Mouse (Mus musculus) CH12.LX (cell line): Measurements from ENCODE around the gene Mapk9. TPM values are rescaled to one million over a fixed set of nuclear protein-coding genes. Genes with fewer than 3 reads are reported as not detected.
"Not testable (repeated sequence)": the region's sequence is repeated elsewhere in the genome, so short reads cannot be mapped to it uniquely, and the experiment has no call there.

Experiments used
- DNase-seq: peaks from one replicate; pipeline ENCODE4 v3.0.0-alpha.2; 2013; ENCODE audit errors: extremely low read depth
- H3K27ac ChIP-seq: 2 replicates; pipeline ENCODE4 v1.5.1; 2012; ENCODE audit warnings: low read depth, mild to moderate bottlenecking, control low read depth, moderate library complexity; ENCODE audit not compliant: insufficient read depth
- H3K27me3 ChIP-seq: replicated peaks from 2 replicates; pipeline ENCODE3; 2012; ENCODE audit warnings: inconsistent platforms
- H3K36me3 ChIP-seq, 2 experiments: replicated peaks in 1 of 2; 2 replicates each; pipeline versions ENCODE3 to v1.6.1; 2012; ENCODE audit warnings: inconsistent platforms in 1 of 2, low read length in 1 of 2, mild to moderate bottlenecking in 1 of 2, mixed read lengths in 1 of 2, moderate library complexity in 1 of 2; ENCODE audit not compliant: control insufficient read depth in 1 of 2, insufficient read depth in 1 of 2
- H3K4me1 ChIP-seq, 2 experiments: 2 replicates each; pipeline ENCODE4 v1.6.1; 2012; ENCODE audit warnings: inconsistent platforms in 1 of 2, moderate library complexity in 1 of 2; ENCODE audit not compliant: insufficient read depth in 2 of 2, control insufficient read depth in 1 of 2
- H3K4me2 ChIP-seq: 2 replicates; pipeline ENCODE4 v1.6.1; 2012; ENCODE audit warnings: low read depth, mild to moderate bottlenecking, control low read depth; ENCODE audit not compliant: poor library complexity, insufficient read depth, severe bottlenecking
- H3K4me3 ChIP-seq, 3 experiments: fragments of 150-350 bp in 1 of 3; sonication (generic) in 1 of 3; replicated peaks in 1 of 3; 2 replicates each; pipeline versions ENCODE3 to v1.5.1; 2011 to 2012; ENCODE audit warnings: low read depth in 2 of 3, low read length in 2 of 3, mild to moderate bottlenecking in 2 of 3, moderate library complexity in 2 of 3, control low read depth in 1 of 3, improper control_type of control experiment in 1 of 3, inconsistent platforms in 1 of 3, mixed read lengths in 1 of 3; ENCODE audit not compliant: poor library complexity in 1 of 3
- H3K79me2 ChIP-seq: replicated peaks from 2 replicates; pipeline ENCODE4 v1.6.1; 2012; ENCODE audit warnings: mild to moderate bottlenecking, moderate library complexity; ENCODE audit not compliant: control insufficient read depth, poor library complexity, insufficient read depth, severe bottlenecking; ENCODE audit errors: extremely low read depth
- H3K9ac ChIP-seq: 2 replicates; pipeline ENCODE4 v1.6.1; 2012; ENCODE audit warnings: low read depth, mild to moderate bottlenecking, control low read depth, moderate library complexity; ENCODE audit not compliant: insufficient read depth
- H3K9me3 ChIP-seq: replicated peaks from 2 replicates; pipeline ENCODE3; 2012; ENCODE audit warnings: low read length, inconsistent platforms, mixed read lengths
- CHD2 ChIP-seq: IDR thresholded peaks from 2 replicates; pipeline ENCODE4 v1.6.1; 2011; ENCODE audit warnings: low read length, improper control_type of control experiment
- CTCF ChIP-seq, 2 experiments: IDR thresholded peaks in 1 of 2; conservative IDR thresholded peaks in 1 of 2; 2 replicates each; pipeline ENCODE4 v1.5.1; 2011 to 2012; ENCODE audit warnings: low read depth in 2 of 2, low read length in 2 of 2, improper control_type of control experiment in 1 of 2, inconsistent platforms in 1 of 2, mild to moderate bottlenecking in 1 of 2, moderate library complexity in 1 of 2
- ELF1 ChIP-seq: IDR thresholded peaks from 2 replicates; pipeline ENCODE4 v1.6.1; 2014; ENCODE audit warnings: low read depth, mild to moderate bottlenecking, inconsistent platforms, low read length, improper control_type of control experiment
- EP300 ChIP-seq: IDR thresholded peaks from 2 replicates; pipeline ENCODE4 v1.6.1; 2011; ENCODE audit warnings: low read length, improper control_type of control experiment
- ETS1 ChIP-seq: conservative IDR thresholded peaks from 2 replicates; pipeline ENCODE4 v1.6.1; 2012; ENCODE audit warnings: low read depth, mild to moderate bottlenecking, inconsistent platforms, low read length, improper control_type of control experiment, moderate library complexity
- HCFC1 ChIP-seq: IDR thresholded peaks from 2 replicates; pipeline ENCODE4 v1.6.1; 2012; ENCODE audit warnings: low read depth, mild to moderate bottlenecking, inconsistent platforms, low read length, improper control_type of control experiment
- IRF4 ChIP-seq: IDR thresholded peaks from 2 replicates; pipeline ENCODE4 v1.6.1; 2014; ENCODE audit warnings: low read depth, mild to moderate bottlenecking, inconsistent platforms, low read length, improper control_type of control experiment
- JUN ChIP-seq: IDR thresholded peaks from 2 replicates; pipeline ENCODE4 v1.6.1; 2011; ENCODE audit warnings: low read depth, mild to moderate bottlenecking, low read length, improper control_type of control experiment, moderate library complexity; ENCODE audit not compliant: insufficient read depth
- JUND ChIP-seq: conservative IDR thresholded peaks from 2 replicates; pipeline ENCODE4 v1.6.1; 2011; ENCODE audit warnings: low read depth, low read length, improper control_type of control experiment
- MAX ChIP-seq: IDR thresholded peaks from 2 replicates; pipeline ENCODE4 v1.6.1; 2011; ENCODE audit warnings: low read length, improper control_type of control experiment
- MAZ ChIP-seq: IDR thresholded peaks from 2 replicates; pipeline ENCODE4 v1.6.1; 2012; ENCODE audit warnings: low read depth, mild to moderate bottlenecking, inconsistent platforms, low read length, improper control_type of control experiment, moderate library complexity
- MYC ChIP-seq: IDR thresholded peaks from 2 replicates; pipeline ENCODE4 v1.6.1; 2011; ENCODE audit warnings: low read depth, mild to moderate bottlenecking, improper control_type of control experiment, low read length
- PAX5 ChIP-seq: IDR thresholded peaks from 2 replicates; pipeline ENCODE4 v1.6.1; 2012; ENCODE audit warnings: low read length, inconsistent platforms, mixed read lengths
- POLR2A ChIP-seq: IDR thresholded peaks from 2 replicates; pipeline ENCODE4 v1.6.1; 2011; ENCODE audit warnings: low read depth, mild to moderate bottlenecking, improper control_type of control experiment, low read length
- POLR2AphosphoS2 ChIP-seq: IDR thresholded peaks from 2 replicates; pipeline ENCODE4 v1.6.1; 2011; ENCODE audit warnings: low read depth, low read length, improper control_type of control experiment
- USF1 ChIP-seq: IDR thresholded peaks from 2 replicates; pipeline ENCODE4 v1.6.1; 2014; ENCODE audit warnings: low read depth, mild to moderate bottlenecking, inconsistent platforms, low read length, improper control_type of control experiment
- USF2 ChIP-seq: conservative IDR thresholded peaks from 2 replicates; pipeline ENCODE4 v1.6.1; 2011; ENCODE audit warnings: low read depth, low read length, improper control_type of control experiment
- ZC3H11A ChIP-seq: IDR thresholded peaks from 2 replicates; pipeline ENCODE4 v1.6.1; 2012; ENCODE audit warnings: low read depth, mild to moderate bottlenecking, inconsistent platforms, low read length, improper control_type of control experiment
- ZKSCAN1 ChIP-seq: IDR thresholded peaks from 2 replicates; pipeline ENCODE4 v1.6.1; 2012; ENCODE audit warnings: low read depth, inconsistent platforms, low read length, improper control_type of control experiment, borderline replicate concordance
- ZMIZ1 ChIP-seq: IDR thresholded peaks from 2 replicates; pipeline ENCODE4 v1.6.1; 2012; ENCODE audit warnings: low read depth, mild to moderate bottlenecking, inconsistent platforms, low read length, improper control_type of control experiment
- dilution Hi-C: fragments of 300-500 bp; cut with MboI; formaldehyde crosslinking; loops from 2 replicates; pipeline ENCODE4 v1.14.3; 2020; ENCODE audit warnings: low sequenced_read_pairs; ENCODE audit not compliant: extremely low pct_unique_long_range_greater_than_20kb, extremely low pct_ligation_motif_present
- in situ Hi-C: fragments of 300-500 bp; cut with MboI; formaldehyde crosslinking; loops from 3 replicates; pipeline ENCODE4 v1.14.3; 2019; ENCODE audit warnings: low sequenced_read_pairs, low pct_ligation_motif_present, low pct_unique_long_range_greater_than_20kb, mixed read lengths
- polyA plus RNA-seq: library from polyadenylated mRNA; unstranded; fragments of >175 nt; gene quantifications from 2 replicates; pipeline ENCODE4 v1.2.1, GENCODE M21; 2012; ENCODE audit warnings: low read depth; ENCODE audit not compliant: insufficient read length
- total RNA-seq, 2 experiments: library from RNA; depleted of rRNA; stranded (reverse); fragments of 300-350 nt in 1 of 2; fragments of >200 nt in 1 of 2; gene quantifications; 2 replicates each; pipeline ENCODE4 v1.2.3; 2012 to 2014

Gene Mapk9
- total and polyA plus RNA-seq, 3 experiments: 22.0 to 36.8 (median 29.3) TPM

DNA sequence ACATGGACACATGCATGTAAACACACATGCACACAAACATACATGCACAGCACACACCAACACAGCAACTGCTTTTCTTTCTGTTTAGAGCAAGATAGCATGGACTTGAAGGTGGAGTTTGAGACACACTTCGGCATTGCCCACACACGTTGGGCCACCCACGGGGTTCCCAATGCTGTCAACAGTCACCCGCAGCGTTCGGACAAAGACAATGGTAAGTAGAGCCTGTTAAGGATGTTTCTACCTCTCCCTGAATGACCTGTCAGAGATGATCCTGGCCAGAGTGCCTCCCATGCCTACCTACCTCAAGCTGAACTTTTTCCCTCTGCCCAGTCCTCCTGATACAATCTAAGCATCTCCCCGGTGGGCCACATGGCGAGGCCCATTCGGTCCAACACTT is 37.6 kb upstream of the Mapk9 start:
- Histone ChIP-seq H3K4me3 (no peak overlapping the region), H3K4me2 (no peak overlapping the region), H3K36me3 (no peaks in the 10 kb centered on the region), H3K27me3 (no peaks in the 10 kb centered on the region), H3K4me1 (no peaks in the 10 kb centered on the region), H3K9ac (no peak overlapping the region), H3K79me2 (no peaks in the 10 kb centered on the region), H3K9me3 (no peaks in the 10 kb centered on the region), H3K27ac (no peak overlapping the region)
- in situ Hi-C loops: no loop called here
- dilution Hi-C loops: no loop called here
- DNase-seq: no peak
- TF ChIP-seq ZC3H11A: no peak

DNA sequence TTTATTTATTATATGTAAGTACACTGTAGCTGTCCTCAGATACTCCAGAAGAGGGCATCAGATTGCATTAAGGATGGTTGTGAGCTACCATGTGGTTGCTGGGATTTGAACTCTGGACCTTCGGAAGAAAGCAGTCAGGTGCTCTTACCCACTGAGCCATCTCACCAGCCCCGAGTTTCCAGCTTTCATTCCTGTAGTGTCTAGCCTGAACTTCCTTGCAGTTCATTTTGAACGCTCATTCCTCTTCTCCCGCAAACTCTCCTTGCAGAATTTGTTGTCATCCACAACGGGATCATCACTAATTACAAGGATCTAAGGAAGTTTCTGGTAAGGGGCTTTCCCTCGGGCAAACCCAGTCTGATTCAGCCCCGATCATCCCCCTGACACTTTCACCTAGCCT is 35.9 kb upstream of the Mapk9 start:
- H3K27ac ChIP-seq: not testable (repeated sequence)

DNA sequence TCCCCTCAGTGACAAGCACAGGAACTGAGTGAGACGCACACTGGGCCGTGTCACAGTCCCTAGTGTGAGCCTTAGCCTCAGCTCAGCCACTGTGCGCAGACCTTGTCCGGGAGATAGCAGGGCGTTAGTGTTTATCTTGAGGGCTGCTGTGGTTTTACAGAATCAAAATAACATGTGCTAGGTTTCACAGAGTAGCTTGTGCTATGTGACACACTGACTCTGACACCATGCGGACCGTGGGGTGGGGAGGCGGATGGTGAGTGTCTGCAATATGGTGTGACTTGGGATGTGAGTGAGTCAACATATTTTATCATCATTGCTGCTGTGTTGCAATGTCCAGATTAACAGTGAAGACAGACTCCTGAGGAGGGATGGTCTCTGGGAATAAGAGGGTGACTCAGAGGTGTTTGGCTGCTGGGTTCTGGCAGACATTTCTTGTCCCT is 35.4 kb upstream of the Mapk9 start:
- H3K27me3 ChIP-seq: no peaks in the 10 kb centered on the region
- no peaks in the 10 kb centered on the region for H3K4me1 ChIP-seq
- TF ChIP-seq PAX5 (no peak), USF1 (no peak), ETS1 (no peak), IRF4 (no peak), USF2 (no peak), POLR2A (no peak), ZKSCAN1 (no peak), ELF1 (no peak), POLR2AphosphoS2 (no peak), JUN (no peak), MYC (no peak), MAX (no peak), HCFC1 (no peak), ZMIZ1 (no peak), CHD2 (no peak), EP300 (no peak), ZC3H11A (no peak), MAZ (no peak), JUND (no peak), CTCF (conservative IDR thresholded peaks at IDR 0.05 in 1 of 2, IDR thresholded peaks at IDR 0.05 in 1 of 2; ENCODE audit: low read depth in 2 of 2, low read length in 2 of 2) (no peak)
- no peak overlapping the region for H3K4me3 ChIP-seq
- in situ Hi-C loops: no loop called here
- no peaks in the 10 kb centered on the region for H3K9me3 ChIP-seq
- no peaks in the 10 kb centered on the region for H3K79me2 ChIP-seq
- no peaks in the 10 kb centered on the region for H3K36me3 ChIP-seq
- DNase-seq: no peak
- no peak overlapping the region for H3K4me2 ChIP-seq
- H3K27ac ChIP-seq: no peak overlapping the region
- H3K9ac ChIP-seq: no peak overlapping the region
- dilution Hi-C loops: no loop called here

More for the DNA sequence above, 35.9 kb upstream of the Mapk9 start:
- H3K4me2 ChIP-seq, H3K9ac ChIP-seq, H3K4me1 ChIP-seq, DNase-seq, dilution Hi-C loops, in situ Hi-C loops, H3K36me3 ChIP-seq, H3K79me2 ChIP-seq, H3K4me3 ChIP-seq, H3K9me3 ChIP-seq, H3K27me3 ChIP-seq: not testable (repeated sequence)
